Mouse (Mus musculus) limb, embryonic 14.5 days (tissue): ENCODE measurements around the gene Sppl2a. TPM values are rescaled to one million over a fixed set of nuclear protein-coding genes. Genes with fewer than 3 reads are reported as not detected.
A peak's percentile ranks its signal among the peaks of the same experiment; 100 is the strongest.

Source experiments
- ATAC-seq: fragments of 200-750 bp; cut with Nextera tagmentation; 2 replicates; pipeline ENCODE4 v1.8.0; 2017; ENCODE audit warnings: low read depth, moderate number of reproducible peaks, moderate TSS enrichment; ENCODE audit not compliant: low FRiP score
- DNase-seq: peaks from one replicate; pipeline ENCODE4 v3.0.0-alpha.2; 2015; ENCODE audit warnings: low spot score
- H3K27ac ChIP-seq: fragments of 300-500 bp; sonication (generic); replicated peaks from 2 replicates; pipeline ENCODE4 v1.5.1; 2014; ENCODE audit warnings: low read depth, mild to moderate bottlenecking, low read length, moderate library complexity, mixed read lengths
- H3K27me3 ChIP-seq: fragments of 300-500 bp; sonication (generic); 2 replicates; pipeline ENCODE4 v1.6.1; 2014; ENCODE audit warnings: low read length, mixed read lengths; ENCODE audit not compliant: control insufficient read depth, insufficient read depth
- H3K36me3 ChIP-seq: fragments of 300-500 bp; sonication (generic); 2 replicates; pipeline ENCODE4 v1.6.1; 2014; ENCODE audit warnings: mild to moderate bottlenecking, low read length, moderate library complexity, mixed read lengths; ENCODE audit not compliant: control insufficient read depth, insufficient read depth
- H3K4me1 ChIP-seq: fragments of 300-500 bp; sonication (generic); 2 replicates; pipeline ENCODE4 v1.6.1; 2014; ENCODE audit warnings: antibody characterized with exemption, low read length, mixed read lengths; ENCODE audit not compliant: control insufficient read depth, insufficient read depth
- H3K4me2 ChIP-seq: fragments of 300-500 bp; sonication (generic); replicated peaks from 2 replicates; pipeline ENCODE4 v1.6.1; 2014; ENCODE audit warnings: low read depth, mild to moderate bottlenecking, low read length, moderate library complexity; ENCODE audit not compliant: severe bottlenecking
- H3K4me3 ChIP-seq: fragments of 300-500 bp; sonication (generic); replicated peaks from 2 replicates; pipeline ENCODE4 v1.5.1; 2014; ENCODE audit warnings: low read length
- H3K9ac ChIP-seq: fragments of 300-500 bp; sonication (generic); 2 replicates; pipeline ENCODE4 v1.6.1; 2014; ENCODE audit warnings: mild to moderate bottlenecking, low read depth, low read length, moderate library complexity; ENCODE audit not compliant: severe bottlenecking
- H3K9me3 ChIP-seq: fragments of 300-500 bp; sonication (generic); 2 replicates; pipeline ENCODE4 v1.6.1; 2016; ENCODE audit warnings: low read length; ENCODE audit not compliant: control insufficient read depth
- POLR2A ChIP-seq: fragments of 200-500 bp; IDR thresholded peaks from 2 replicates; pipeline ENCODE4 v1.8.0; 2012; ENCODE audit warnings: inconsistent platforms, mild to moderate bottlenecking, moderate library complexity, borderline replicate concordance; ENCODE audit not compliant: insufficient read depth, insufficient read length; ENCODE audit errors: extremely low read depth
- WGBS: fragments of 180-500 bp; shearing (Covaris S2); extraction: QIAGEN DNeasy Blood & Tissue Kit; methylation state at CpG from one replicate; pipeline ENCODE4 v1.1.7; 2014; 5-methylcytosine and 5-hydroxymethylcytosine counted together
- polyA plus RNA-seq, 2 experiments: library from polyadenylated mRNA; depleted of rRNA in 1 of 2; stranded (reverse) in 1 of 2; unstranded in 1 of 2; fragments of >200 nt; fragmentation: Nextera tagmentation in 1 of 2; extraction: Ambion mirVana in 1 of 2; gene quantifications; 2 replicates each; pipeline versions ENCODE4 v1.2.1 to v1.2.3; 2012 to 2014

Gene Sppl2a
- polyA plus RNA-seq, 2 experiments: 35.9 to 63.3 TPM

GRCm38 (mm10) chr2:126940314-126940866 lies 7.4 kb upstream of the Sppl2a start:
- DNase-seq: no peak
- Histone ChIP-seq H3K9ac (no peak overlapping the region), H3K27ac (no peak overlapping the region), H3K4me2 (no peak overlapping the region), H3K36me3 (no peaks in the 10 kb centered on the region), H3K4me3 (no peak overlapping the region), H3K4me1 (no peaks in the 10 kb centered on the region), H3K27me3 (no peaks in the 10 kb centered on the region), H3K9me3 (no peaks in the 10 kb centered on the region)
- TF ChIP-seq POLR2A: no peak
- no peak for ATAC-seq
- WGBS: 73% methylated on average over 3 of the region's 3 CpGs

DNA sequence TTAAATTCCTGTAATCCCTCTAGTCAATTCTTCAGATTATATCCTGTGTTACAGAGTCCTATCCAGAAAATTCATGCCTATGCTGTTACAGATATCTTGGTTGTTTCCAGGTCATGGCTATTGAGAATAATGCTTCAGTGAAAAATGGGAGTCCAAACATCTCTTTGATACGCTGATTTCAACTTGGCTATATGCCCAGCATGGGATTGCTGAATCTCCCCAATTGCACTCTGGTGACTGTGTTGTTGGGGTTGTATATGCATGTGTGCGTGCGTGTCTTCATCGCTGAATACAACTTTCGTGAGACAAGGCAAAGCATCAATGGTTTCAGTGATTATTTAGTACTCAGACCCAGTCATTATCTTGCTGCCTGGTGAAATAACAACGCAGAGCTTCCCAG lies 5.0 kb upstream of the Sppl2a start:
- Histone ChIP-seq H3K4me3 (no peak overlapping the region), H3K36me3 (no peaks in the 10 kb centered on the region), H3K27me3 (no peaks in the 10 kb centered on the region), H3K9ac (no peak overlapping the region), H3K27ac (no peak overlapping the region), H3K9me3 (no peaks in the 10 kb centered on the region), H3K4me1 (peaks cover 6% of the 10 kb centered on the region; the same call in 1 of the 2 replicates), H3K4me2 (no peak overlapping the region)
- 75% methylated on average over 6 of the region's 6 CpGs for WGBS
- ATAC-seq: no peak
- no peak for DNase-seq
- no peak for TF ChIP-seq POLR2A

- Histone ChIP-seq H3K9me3 (no peaks in the 10 kb centered on the region), H3K27ac (peak overlapping the region; percentile 99; the same call in 1 of the 2 replicates), H3K36me3 (no peaks in the 10 kb centered on the region), H3K4me1 (peaks cover 6% of the 10 kb centered on the region; the same call in 1 of the 2 replicates), H3K4me2 (no peak overlapping the region), H3K27me3 (no peaks in the 10 kb centered on the region), H3K4me3 (peak overlapping the region; percentile 60; the same call in 1 of the 2 replicates), H3K9ac (no peak overlapping the region)
- DNase-seq (no peak), ATAC-seq (no peak)
- TF ChIP-seq POLR2A: no peak
Measured at GRCm38 (mm10) chr2:126933921-126934320, 886 bp upstream of the Sppl2a start.

GRCm38 (mm10) chr2:126932261-126932896 lies 656 bp downstream of the Sppl2a start:
- 2% methylated on average over 15 of the region's 15 CpGs for WGBS
- Histone ChIP-seq H3K4me3 (peak overlapping the region; percentile 60), H3K4me1 (peaks cover 6% of the 10 kb centered on the region; the same call in 1 of the 2 replicates), H3K9ac (peak overlapping the region; percentile 87), H3K27ac (peak overlapping the region; percentile 99), H3K36me3 (peaks cover 3% of the 10 kb centered on the region), H3K4me2 (peak overlapping the region; percentile 66), H3K27me3 (no peaks in the 10 kb centered on the region), H3K9me3 (no peaks in the 10 kb centered on the region)
- DNase-seq (no peak), ATAC-seq (no peak)
- TF ChIP-seq POLR2A: no peak

- no peaks in the 10 kb centered on the region for H3K9me3 ChIP-seq
- H3K27ac ChIP-seq: peak overlapping the region; percentile 99
- peak overlapping the region; percentile 66 for H3K4me2 ChIP-seq
- no peak for DNase-seq
- no peak for TF ChIP-seq POLR2A
- peaks cover 6% of the 10 kb centered on the region; the same call in 1 of the 2 replicates for H3K4me1 ChIP-seq
- 48% methylated on average over 4 of the region's 4 CpGs for WGBS
- peaks cover 9% of the 10 kb centered on the region for H3K36me3 ChIP-seq
- no peak for ATAC-seq
- no peaks in the 10 kb centered on the region for H3K27me3 ChIP-seq
- peak overlapping the region; percentile 60 for H3K4me3 ChIP-seq
- H3K9ac ChIP-seq: peak overlapping the region; percentile 87; the same call in 1 of the 2 replicates
Measured at GRCm38 (mm10) chr2:126931784-126932183, 1.3 kb downstream of the Sppl2a start.

- Histone ChIP-seq H3K4me1 (peaks cover 2% of the 10 kb centered on the region; the same call in 1 of the 2 replicates), H3K9ac (no peak overlapping the region), H3K27ac (no peak overlapping the region), H3K4me2 (no peak overlapping the region), H3K4me3 (no peak overlapping the region), H3K36me3 (peaks cover 31% of the 10 kb centered on the region), H3K9me3 (no peaks in the 10 kb centered on the region), H3K27me3 (no peaks in the 10 kb centered on the region)
- TF ChIP-seq POLR2A: no peak
- DNase-seq: no peak
- ATAC-seq: no peak
- whole genome bisulfite sequencing: 92% methylated on average over 6 of the region's 6 CpGs
Measured at GRCm38 (mm10) chr2:126928681-126929080, 4.4 kb downstream of the Sppl2a start.
